Mouse (Mus musculus) forebrain, postnatal 0 days (tissue): Measurements from ENCODE around the gene Ttf1. TPM values are rescaled to one million over a fixed set of nuclear protein-coding genes. Genes with fewer than 3 reads are reported as not detected.

ENCODE experiments used
- ATAC-seq: fragments of 200-750 bp; cut with Nextera tagmentation; 2 replicates; pipeline ENCODE4 v1.8.0; 2017; ENCODE audit warnings: mild to moderate bottlenecking, moderate library complexity
- DNase-seq: peaks from one replicate; pipeline ENCODE4 v3.0.0-alpha.2; 2015
- H3K27ac ChIP-seq: fragments of 300-500 bp; sonication (generic); 2 replicates; pipeline ENCODE4 v1.5.1; 2014; ENCODE audit warnings: low read depth, mild to moderate bottlenecking, antibody characterized with exemption, low read length, moderate library complexity, mixed read lengths
- H3K27me3 ChIP-seq: fragments of 300-500 bp; sonication (generic); 2 replicates; pipeline ENCODE4 v1.6.1; 2014; ENCODE audit warnings: mild to moderate bottlenecking, low read length, mixed read lengths; ENCODE audit not compliant: insufficient read depth
- H3K36me3 ChIP-seq: fragments of 300-500 bp; sonication (generic); 2 replicates; pipeline ENCODE4 v1.6.1; 2014; ENCODE audit warnings: mild to moderate bottlenecking, moderate library complexity; ENCODE audit not compliant: insufficient read depth
- H3K4me1 ChIP-seq: fragments of 300-500 bp; sonication (generic); 2 replicates; pipeline ENCODE4 v1.6.1; 2014; ENCODE audit warnings: antibody characterized with exemption; ENCODE audit not compliant: insufficient read depth
- H3K4me2 ChIP-seq: fragments of 300-500 bp; sonication (generic); 2 replicates; pipeline ENCODE4 v1.6.1; 2014; ENCODE audit warnings: low read depth, mild to moderate bottlenecking, moderate library complexity
- H3K4me3 ChIP-seq: fragments of 300-500 bp; sonication (generic); 2 replicates; pipeline ENCODE4 v1.5.1; 2014; ENCODE audit warnings: low read depth, low read length, mixed read lengths
- H3K9ac ChIP-seq: fragments of 300-500 bp; sonication (generic); 2 replicates; pipeline ENCODE4 v1.6.1; 2014; ENCODE audit warnings: mild to moderate bottlenecking
- H3K9me3 ChIP-seq: fragments of 300-500 bp; sonication (generic); 2 replicates; pipeline ENCODE4 v1.6.1; 2016; ENCODE audit warnings: low read length
- CTCF ChIP-seq: sonication (generic); IDR thresholded peaks from 2 replicates; pipeline ENCODE4 v1.5.1; 2016; ENCODE audit warnings: antibody characterized with exemption, control low read depth, low read depth
- WGBS: fragments of 180-500 bp; shearing (Covaris S2); extraction: QIAGEN DNeasy Blood & Tissue Kit; methylation state at CpG from one replicate; pipeline ENCODE4 v1.1.7; 2014; 5-methylcytosine and 5-hydroxymethylcytosine counted together
- polyA plus RNA-seq: library from polyadenylated mRNA; unstranded; fragments of >200 nt; fragmentation: Nextera tagmentation; extraction: Ambion mirVana; gene quantifications from 2 replicates; pipeline ENCODE4 v1.2.1, GENCODE M21; 2015
- total RNA-seq: library from RNA; depleted of rRNA; stranded (reverse); fragments of >200 nt; gene quantifications from 2 replicates; pipeline ENCODE4 v1.2.3, GENCODE M21; 2014

The Ttf1 gene
- total and polyA plus RNA-seq, 2 experiments from 2014 or later = 3.4 to 72.5 TPM

- Histone ChIP-seq H3K9ac (no peak overlapping the region), H3K4me2 (no peak overlapping the region), H3K27ac (no peak overlapping the region), H3K4me1 (no peaks in the 10 kb centered on the region), H3K27me3 (no peaks in the 10 kb centered on the region), H3K4me3 (no peak overlapping the region), H3K9me3 (no peaks in the 10 kb centered on the region), H3K36me3 (no peaks in the 10 kb centered on the region)
- DNase-seq = no peak
- ATAC-seq = no peak
- no peak for TF ChIP-seq CTCF
These were observed 60.9 kb downstream of the Ttf1 start for GRCm38 (mm10) chr2:29120969-29121368.

GRCm38 (mm10) chr2:29122446-29122845 is 62.4 kb downstream of the Ttf1 start:
- Histone ChIP-seq H3K27me3 (no peaks in the 10 kb centered on the region), H3K27ac (no peak overlapping the region), H3K9me3 (no peaks in the 10 kb centered on the region), H3K36me3 (no peaks in the 10 kb centered on the region), H3K4me3 (no peak overlapping the region), H3K4me1 (no peaks in the 10 kb centered on the region), H3K4me2 (no peak overlapping the region), H3K9ac (no peak overlapping the region)
- TF ChIP-seq CTCF = no peak
- whole genome bisulfite sequencing = 80% methylated on average over 3 of the region's 3 CpGs
- DNase-seq (no peak), ATAC-seq (no peak)

- no peaks in the 10 kb centered on the region for H3K9me3 ChIP-seq
- peak within 1 kb of the TSS; percentile 83 for H3K4me2 ChIP-seq
- 68% methylated on average over 14 of the region's 14 CpGs for WGBS
- peak within 1 kb of the TSS; percentile 81 for H3K9ac ChIP-seq
- peak within 1 kb of the TSS; percentile 93 for H3K27ac ChIP-seq
- DNase-seq (no peak), ATAC-seq (no peak)
- H3K4me3 ChIP-seq = peak within 1 kb of the TSS; percentile 71
- TF ChIP-seq CTCF = no peak
- no peaks in the 10 kb centered on the region for H3K4me1 ChIP-seq
- no peaks in the 10 kb centered on the region for H3K27me3 ChIP-seq
- H3K36me3 ChIP-seq = 0 out of 2 replicates have a peak, but pooled peaks cover 5% of the 10 kb centered on the region
These were observed 64.0 kb downstream of the Ttf1 start, which contains the start of gene Setx for GRCm38 (mm10) chr2:29123907-29124569. Setx (plus strand) TSS chr2:29124181.

- no peaks in the 10 kb centered on the region for H3K4me1 ChIP-seq
- peak overlapping the region; percentile 81 for H3K9ac ChIP-seq
- H3K9me3 ChIP-seq = no peaks in the 10 kb centered on the region
- no peak for DNase-seq
- ATAC-seq = no peak; the same call in 1 of the 2 replicates
- H3K4me3 ChIP-seq = peak overlapping the region; percentile 71
- peak overlapping the region; percentile 83 for H3K4me2 ChIP-seq
- 0 out of 2 replicates have a peak, but pooled peaks cover 9% of the 10 kb centered on the region for H3K36me3 ChIP-seq
- under 1% methylated on average over 24 of the region's 24 CpGs for WGBS
- H3K27ac ChIP-seq = peak overlapping the region; percentile 93
- no peaks in the 10 kb centered on the region for H3K27me3 ChIP-seq
- TF ChIP-seq CTCF = no peak
These were observed 64.5 kb downstream of the Ttf1 start for GRCm38 (mm10) chr2:29124571-29124935.

- Histone ChIP-seq H3K4me1 (no peaks in the 10 kb centered on the region), H3K9ac (peak overlapping the region; percentile 81), H3K27me3 (no peaks in the 10 kb centered on the region), H3K4me3 (peak overlapping the region; percentile 71), H3K9me3 (no peaks in the 10 kb centered on the region), H3K27ac (peak overlapping the region; percentile 93), H3K36me3 (peaks cover 13% of the 10 kb centered on the region; the same call in 1 of the 2 replicates), H3K4me2 (peak overlapping the region; percentile 83)
- peak; percentile 97 for ATAC-seq
- WGBS = 2% methylated on average over 79 of the region's 81 CpGs
- no peak; the same call in 1 of the 2 replicates for TF ChIP-seq CTCF
- peak; percentile 95 for DNase-seq
These were observed 65.1 kb downstream of the Ttf1 start for GRCm38 (mm10) chr2:29124936-29125701.

- peak; percentile 49 for TF ChIP-seq CTCF
- no peak overlapping the region for H3K4me3 ChIP-seq
- DNase-seq (no peak), ATAC-seq (no peak)
- no peak overlapping the region for H3K9ac ChIP-seq
- H3K9me3 ChIP-seq = no peaks in the 10 kb centered on the region
- no peaks in the 10 kb centered on the region for H3K4me1 ChIP-seq
- H3K27ac ChIP-seq = no peak overlapping the region
- H3K36me3 ChIP-seq = peaks cover 38% of the 10 kb centered on the region
- no peak overlapping the region for H3K4me2 ChIP-seq
- H3K27me3 ChIP-seq = no peaks in the 10 kb centered on the region
- WGBS = 96% methylated on average over 7 of the region's 7 CpGs
These were observed 70.2 kb downstream of the Ttf1 start for GRCm38 (mm10) chr2:29130118-29130899.
